Mouse (Mus musculus): ENCODE measurements around the gene Mtfr2. TPM values are rescaled to one million over a fixed set of nuclear protein-coding genes. Genes with fewer than 3 reads are reported as not detected.

Gene Mtfr2
- polyA plus RNA-seq, 1 experiment from 2014 or later, result 2.4 TPM

- ATAC-seq (ENCODE audit: low FRiP score), result no peak
- 94% methylated on average over 2 of the region's 2 CpGs for WGBS
These were observed 16.3 kb upstream of the Mtfr2 start for GRCm38 (mm10) chr10:20331262-20331661.

GRCm38 (mm10) chr10:20337872-20338271 is 9.7 kb upstream of the Mtfr2 start:
- H3K36me3 ChIP-seq (replicated peaks), result peaks cover 73% of the 10 kb centered on the region
- H3K27ac ChIP-seq, result no peak overlapping the region
- H3K4me3 ChIP-seq (replicated peaks), result no peak overlapping the region
- no peaks in the 10 kb centered on the region for H3K4me1 ChIP-seq
- H3K27me3 ChIP-seq, result no peaks in the 10 kb centered on the region
- 90% methylated on average over 7 of the region's 7 CpGs for WGBS
- H3K4me2 ChIP-seq, result no peak overlapping the region
- no peak overlapping the region for H3K9ac ChIP-seq
- ATAC-seq (ENCODE audit: low FRiP score), result no peak
- H3K9me3 ChIP-seq, result no peaks in the 10 kb centered on the region

More at GRCm38 (mm10) chr10:20331262-20331661, 16.3 kb upstream of the Mtfr2 start:
- no peaks in the 10 kb centered on the region for H3K4me1 ChIP-seq
- H3K4me2 ChIP-seq, result no peak overlapping the region
- peaks cover 70% of the 10 kb centered on the region for H3K36me3 ChIP-seq (replicated peaks)
- H3K27ac ChIP-seq, result no peak overlapping the region
- no peak overlapping the region for H3K4me3 ChIP-seq (replicated peaks)
- H3K9ac ChIP-seq, result no peak overlapping the region
- H3K9me3 ChIP-seq, result no peaks in the 10 kb centered on the region
- H3K27me3 ChIP-seq, result no peaks in the 10 kb centered on the region

DNA sequence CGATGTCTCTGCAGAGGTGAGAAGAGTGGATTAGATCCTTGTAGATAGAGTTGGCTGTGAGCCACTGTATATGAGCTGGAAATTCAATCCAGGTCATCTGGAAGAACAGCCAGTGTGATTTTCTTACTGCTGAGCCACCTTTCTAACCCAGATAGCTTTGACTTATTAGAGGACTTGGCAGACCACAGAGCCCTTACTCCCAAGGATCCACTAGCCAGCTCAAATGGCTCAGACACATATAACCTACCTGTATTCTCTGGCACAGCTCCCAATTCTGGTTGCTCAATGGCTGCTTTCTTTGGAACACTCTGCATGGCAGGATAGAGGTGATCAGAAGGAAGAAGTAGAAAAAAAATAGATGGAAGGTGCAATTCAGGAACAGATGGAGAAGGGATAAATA is 1.8 kb upstream of the Mtfr2 start:
- H3K4me1 ChIP-seq, result peaks cover 15% of the 10 kb centered on the region
- H3K4me3 ChIP-seq (replicated peaks), result no peak overlapping the region
- no peak overlapping the region for H3K9ac ChIP-seq
- no peak overlapping the region for H3K27ac ChIP-seq
- no peak for ATAC-seq (ENCODE audit: low FRiP score)
- H3K4me2 ChIP-seq, result no peak overlapping the region
- H3K9me3 ChIP-seq, result no peaks in the 10 kb centered on the region
- H3K36me3 ChIP-seq (replicated peaks), result peaks cover 37% of the 10 kb centered on the region
- H3K27me3 ChIP-seq, result no peaks in the 10 kb centered on the region
- whole genome bisulfite sequencing, result 92% methylated on average over 1 of the region's 1 CpGs

DNA sequence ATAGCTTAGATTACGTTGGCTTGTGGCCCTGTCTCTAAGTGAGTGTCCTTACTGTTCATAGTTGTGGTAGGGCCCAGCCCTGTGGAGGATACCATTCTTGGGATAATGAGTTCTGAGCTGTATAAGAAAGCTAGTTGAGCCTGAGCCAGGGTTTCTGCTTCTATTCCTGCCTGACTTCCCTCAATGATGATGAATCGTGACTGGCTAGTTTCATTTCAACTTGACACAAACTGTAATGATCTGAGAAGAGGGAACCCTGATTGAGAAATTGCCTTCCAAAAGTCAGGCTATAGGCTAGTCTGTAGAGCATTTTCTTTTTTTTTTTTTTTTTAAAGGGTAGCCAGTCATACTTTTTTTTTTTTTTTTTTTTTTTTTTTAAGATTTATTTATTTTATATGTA is 1.3 kb downstream of the Mtfr2 start:
- Histone ChIP-seq H3K9ac (no peak overlapping the region), H3K27ac (no peak overlapping the region), H3K4me2 (peak overlapping the region; percentile 69), H3K27me3 (no peaks in the 10 kb centered on the region), H3K36me3 (replicated peaks) (peaks cover 14% of the 10 kb centered on the region), H3K4me1 (peaks cover 15% of the 10 kb centered on the region), H3K9me3 (no peaks in the 10 kb centered on the region), H3K4me3 (replicated peaks) (no peak overlapping the region)
- ATAC-seq (ENCODE audit: low FRiP score), result no peak
- 97% methylated on average over 2 of the region's 2 CpGs for WGBS

GRCm38 (mm10) chr10:20361542-20362449 is 14.2 kb downstream of the Mtfr2 start:
- Histone ChIP-seq H3K4me3 (replicated peaks) (no peak overlapping the region), H3K4me1 (no peaks in the 10 kb centered on the region), H3K27me3 (no peaks in the 10 kb centered on the region), H3K36me3 (replicated peaks) (peaks cover 12% of the 10 kb centered on the region), H3K4me2 (no peak overlapping the region), H3K9me3 (no peaks in the 10 kb centered on the region), H3K27ac (no peak overlapping the region), H3K9ac (no peak overlapping the region)
- no peak for ATAC-seq (ENCODE audit: low FRiP score)
- 65% methylated on average over 10 of the region's 10 CpGs for whole genome bisulfite sequencing

GRCm38 (mm10) chr10:20362450-20363118 is 15.0 kb downstream of the Mtfr2 start:
- H3K4me2 ChIP-seq, result no peak overlapping the region
- H3K9me3 ChIP-seq, result no peaks in the 10 kb centered on the region
- H3K27ac ChIP-seq, result no peak overlapping the region
- no peak for ATAC-seq (ENCODE audit: low FRiP score)
- no peaks in the 10 kb centered on the region for H3K27me3 ChIP-seq
- H3K9ac ChIP-seq, result no peak overlapping the region
- H3K36me3 ChIP-seq (replicated peaks), result peaks cover 4% of the 10 kb centered on the region; the same call in 1 of the 2 replicates
- H3K4me3 ChIP-seq (replicated peaks), result no peak overlapping the region
- 73% methylated on average over 4 of the region's 4 CpGs for WGBS
- H3K4me1 ChIP-seq, result no peaks in the 10 kb centered on the region

GRCm38 (mm10) chr10:20372046-20372445 is 24.5 kb downstream of the Mtfr2 start:
- no peak for ATAC-seq (ENCODE audit: low FRiP score)
- H3K27ac ChIP-seq, result no peak overlapping the region
- 97% methylated on average over 5 of the region's 5 CpGs for WGBS

DNA sequence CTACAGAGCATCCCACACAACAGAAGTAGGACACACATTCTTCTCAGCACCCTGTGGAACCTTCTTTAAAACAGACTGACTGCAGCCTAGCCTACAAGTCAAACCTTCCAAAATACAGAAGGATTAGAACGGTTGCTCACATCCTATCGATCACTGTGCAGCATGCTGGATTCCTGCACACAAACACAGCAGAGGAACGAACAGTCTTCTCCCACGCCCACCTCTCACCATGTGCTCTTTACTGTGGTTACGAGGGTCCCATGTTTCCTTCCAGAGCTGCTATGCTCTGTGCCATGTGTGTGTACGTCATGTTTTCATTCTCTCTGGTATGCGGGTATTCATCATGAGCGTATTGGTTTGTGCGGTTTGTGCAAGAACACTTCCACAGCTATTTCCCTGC is 30.1 kb downstream of the Mtfr2 start:
- 95% methylated on average over 9 of the region's 9 CpGs for WGBS
- Histone ChIP-seq H3K4me2 (no peak overlapping the region), H3K27me3 (no peaks in the 10 kb centered on the region), H3K4me1 (peaks cover 3% of the 10 kb centered on the region), H3K4me3 (replicated peaks) (no peak overlapping the region), H3K9ac (no peak overlapping the region), H3K27ac (no peak overlapping the region), H3K9me3 (no peaks in the 10 kb centered on the region), H3K36me3 (replicated peaks) (no peaks in the 10 kb centered on the region)
- no peak for ATAC-seq (ENCODE audit: low FRiP score)

More at GRCm38 (mm10) chr10:20372046-20372445, 24.5 kb downstream of the Mtfr2 start:
- Histone ChIP-seq H3K9me3 (no peaks in the 10 kb centered on the region), H3K4me1 (no peaks in the 10 kb centered on the region), H3K27me3 (no peaks in the 10 kb centered on the region), H3K4me3 (replicated peaks) (no peak overlapping the region), H3K4me2 (no peak overlapping the region), H3K9ac (no peak overlapping the region), H3K36me3 (replicated peaks) (no peaks in the 10 kb centered on the region)

GRCm38 (mm10) chr10:20379071-20379735 is 31.6 kb downstream of the Mtfr2 start:
- WGBS, result 78% methylated on average over 9 of the region's 9 CpGs
- H3K4me2 ChIP-seq, result no peak overlapping the region
- ATAC-seq (ENCODE audit: low FRiP score), result no peak
- no peak overlapping the region for H3K9ac ChIP-seq
- H3K9me3 ChIP-seq, result no peaks in the 10 kb centered on the region
- no peaks in the 10 kb centered on the region for H3K27me3 ChIP-seq
- no peaks in the 10 kb centered on the region for H3K36me3 ChIP-seq (replicated peaks)
- H3K4me3 ChIP-seq (replicated peaks), result no peak overlapping the region
- H3K27ac ChIP-seq, result no peak overlapping the region
- peaks cover 9% of the 10 kb centered on the region for H3K4me1 ChIP-seq

DNA sequence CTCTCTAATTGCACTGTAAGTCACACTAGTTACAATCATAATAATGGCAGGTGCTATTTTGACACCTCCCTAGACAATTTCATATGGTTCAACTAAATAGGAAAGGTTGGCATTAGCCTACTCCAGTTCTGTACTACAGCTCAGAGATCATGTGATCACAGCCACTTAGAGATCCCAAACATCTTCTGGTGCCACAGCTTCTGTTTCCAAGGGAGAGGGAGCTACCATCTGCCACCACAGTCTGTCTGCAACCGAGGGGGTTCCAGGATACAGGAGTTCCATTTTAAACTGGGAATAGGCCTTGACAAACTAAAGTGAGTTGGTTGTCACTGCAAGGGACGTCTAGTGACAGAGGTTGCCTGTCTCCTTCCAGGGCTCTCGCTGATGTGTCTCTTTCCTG is 33.2 kb downstream of the Mtfr2 start:
- peaks cover 9% of the 10 kb centered on the region for H3K4me1 ChIP-seq
- H3K4me2 ChIP-seq, result no peak overlapping the region
- no peak overlapping the region for H3K9ac ChIP-seq
- no peaks in the 10 kb centered on the region for H3K36me3 ChIP-seq (replicated peaks)
- no peak overlapping the region for H3K27ac ChIP-seq
- no peaks in the 10 kb centered on the region for H3K9me3 ChIP-seq
- WGBS, result 85% methylated on average over 3 of the region's 3 CpGs
- no peak overlapping the region for H3K4me3 ChIP-seq (replicated peaks)
- no peak for ATAC-seq (ENCODE audit: low FRiP score)
- H3K27me3 ChIP-seq, result no peaks in the 10 kb centered on the region

DNA sequence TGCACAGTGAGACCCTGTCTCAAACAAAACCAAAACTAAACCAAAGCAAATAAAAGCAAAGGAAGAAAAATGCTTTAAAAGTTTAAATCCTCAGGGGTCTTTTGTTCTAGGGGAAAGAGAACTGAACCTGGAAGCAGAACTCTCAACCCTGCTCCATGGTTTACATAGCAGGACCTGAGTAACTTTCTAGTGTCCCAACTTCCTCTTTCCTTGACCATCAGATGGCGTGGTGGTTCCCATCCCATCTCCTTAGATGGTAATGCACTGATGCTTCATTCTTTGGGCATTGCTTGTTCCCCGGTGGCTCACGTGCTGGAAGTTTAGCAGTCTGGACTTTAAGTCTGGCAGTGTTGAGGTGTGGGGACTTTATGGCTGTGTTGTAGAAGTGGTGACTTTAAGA is 33.8 kb downstream of the Mtfr2 start:
- Histone ChIP-seq H3K27me3 (no peaks in the 10 kb centered on the region), H3K4me2 (no peak overlapping the region), H3K9me3 (no peaks in the 10 kb centered on the region), H3K4me3 (replicated peaks) (no peak overlapping the region), H3K27ac (no peak overlapping the region), H3K36me3 (replicated peaks) (no peaks in the 10 kb centered on the region), H3K9ac (no peak overlapping the region), H3K4me1 (peaks cover 9% of the 10 kb centered on the region)
- ATAC-seq (ENCODE audit: low FRiP score), result no peak
- 82% methylated on average over 3 of the region's 3 CpGs for WGBS

- no peak overlapping the region for H3K4me3 ChIP-seq (replicated peaks)
- H3K27me3 ChIP-seq, result no peaks in the 10 kb centered on the region
- WGBS, result 83% methylated on average over 6 of the region's 6 CpGs
- no peaks in the 10 kb centered on the region for H3K36me3 ChIP-seq (replicated peaks)
- H3K4me2 ChIP-seq, result no peak overlapping the region
- H3K9me3 ChIP-seq, result no peaks in the 10 kb centered on the region
- H3K4me1 ChIP-seq, result peaks cover 9% of the 10 kb centered on the region
- peak; percentile 55; the same call in 1 of the 2 replicates for ATAC-seq (ENCODE audit: low FRiP score)
- H3K27ac ChIP-seq, result 0 out of 2 replicates have a peak overlapping the region, but pooled peaks have one; percentile 31
- no peak overlapping the region for H3K9ac ChIP-seq
These were observed 35.3 kb downstream of the Mtfr2 start for GRCm38 (mm10) chr10:20382807-20383419.
